Mouse (Mus musculus) thymus, adult 2 months (tissue): ENCODE measurements around the gene Tjp1. TPM values are rescaled to one million over a fixed set of nuclear protein-coding genes. Genes with fewer than 3 reads are reported as not detected.

Source experiments
- DNase-seq: peaks from one replicate; pipeline ENCODE4 v3.0.0; 2021
- H3K27ac ChIP-seq: fragments of 200-500 bp; 2 replicates; pipeline ENCODE4 v1.5.1; 2012; ENCODE audit warnings: low read length, control low read depth; ENCODE audit not compliant: control insufficient read depth, insufficient read depth
- H3K27me3 ChIP-seq: fragments of 200-500 bp; 2 replicates; pipeline ENCODE4 v1.6.1; 2012; ENCODE audit warnings: mild to moderate bottlenecking, low read length, moderate library complexity, mixed read lengths; ENCODE audit not compliant: control insufficient read depth, insufficient read depth
- H3K36me3 ChIP-seq: fragments of 200-500 bp; 2 replicates; pipeline ENCODE4 v1.6.1; 2012; ENCODE audit warnings: mild to moderate bottlenecking, low read length, moderate library complexity; ENCODE audit not compliant: control insufficient read depth, insufficient read depth
- H3K4me1 ChIP-seq: fragments of 200-500 bp; replicated peaks from 2 replicates; pipeline ENCODE4 v1.6.1; 2012; ENCODE audit warnings: low read length; ENCODE audit not compliant: control insufficient read depth, insufficient read depth
- H3K4me3 ChIP-seq: fragments of 200-500 bp; 2 replicates; pipeline ENCODE4 v1.5.1; 2012; ENCODE audit warnings: mild to moderate bottlenecking, low read length, control low read depth, moderate library complexity; ENCODE audit not compliant: control insufficient read depth, insufficient read depth
- CTCF ChIP-seq: fragments of 200-500 bp; IDR thresholded peaks from 2 replicates; pipeline ENCODE4 v1.5.1; 2012; ENCODE audit warnings: mild to moderate bottlenecking, control low read depth, low read length, moderate library complexity, borderline replicate concordance; ENCODE audit not compliant: control insufficient read depth, poor library complexity, insufficient read depth; ENCODE audit errors: extremely low read depth
- POLR2A ChIP-seq: fragments of 200-500 bp; IDR thresholded peaks from 2 replicates; pipeline ENCODE4 v1.6.1; 2012; ENCODE audit warnings: mild to moderate bottlenecking, low read length, control low read depth, moderate library complexity; ENCODE audit not compliant: control insufficient read depth, poor library complexity, insufficient read depth; ENCODE audit errors: extremely low read depth
- WGBS: fragments of 180-500 bp; shearing (Covaris S2); methylation state at CpG from one replicate; pipeline ENCODE4 v1.1.7; 2018; 5-methylcytosine and 5-hydroxymethylcytosine counted together
- polyA plus RNA-seq: library from polyadenylated mRNA; depleted of rRNA; stranded (reverse); fragments of >200 nt; gene quantifications from 2 replicates; pipeline ENCODE4 v1.2.3, GENCODE M21; 2012; rRNA removed

Gene Tjp1
- 2.8 and 3.6 TPM in 2 replicates for polyA plus RNA-seq

GRCm38 (mm10) chr7:65527071-65528007, at the start of gene Tjp1:
TSS of gene Tjp1 (minus strand) at chr7:65527781.
- TF ChIP-seq POLR2A (no peak), CTCF (no peak)
- Histone ChIP-seq H3K4me1 (no peaks in the 10 kb centered on the region), H3K4me3 (no peak within 1 kb of the TSS), H3K27me3 (no peaks in the 10 kb centered on the region), H3K36me3 (no peaks in the 10 kb centered on the region), H3K27ac (no peak within 1 kb of the TSS)
- no peak for DNase-seq
- 6% methylated on average over 113 of the region's 115 CpGs for WGBS

DNA sequence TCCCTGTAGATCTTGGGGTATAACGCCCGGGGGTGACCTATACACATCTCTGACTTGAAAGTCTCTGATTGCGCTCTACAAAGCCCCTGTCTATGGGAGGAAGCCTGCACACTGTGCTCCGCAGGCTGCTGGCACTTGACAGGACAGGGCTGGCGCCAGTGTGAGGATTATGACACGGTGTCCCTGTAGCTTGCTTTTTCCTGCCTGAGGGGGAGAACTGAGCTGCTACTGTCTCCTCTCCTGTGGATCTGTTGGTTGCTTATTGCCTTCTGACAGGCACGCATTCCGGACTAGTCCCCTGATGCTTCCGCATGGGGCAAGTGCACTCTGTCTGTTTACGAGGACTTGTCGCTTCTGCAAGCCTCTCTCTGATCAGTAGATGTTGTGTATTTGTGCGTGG, 49.5 kb upstream of the Tjp1 start:
- DNase-seq, result no peak
- no peaks in the 10 kb centered on the region for H3K36me3 ChIP-seq
- TF ChIP-seq CTCF (no peak), POLR2A (no peak)
- no peaks in the 10 kb centered on the region for H3K4me1 ChIP-seq
- no peak overlapping the region for H3K4me3 ChIP-seq
- WGBS, result 82% methylated on average over 12 of the region's 12 CpGs
- H3K27me3 ChIP-seq, result no peaks in the 10 kb centered on the region
- H3K27ac ChIP-seq, result no peak overlapping the region

- TF ChIP-seq POLR2A (no peak), CTCF (no peak)
- 75% methylated on average over 5 of the region's 5 CpGs for WGBS
- no peak overlapping the region for H3K27ac ChIP-seq
- DNase-seq, result no peak
- no peaks in the 10 kb centered on the region; the same call in 1 of the 2 replicates for H3K4me1 ChIP-seq
- no peaks in the 10 kb centered on the region for H3K27me3 ChIP-seq
- no peaks in the 10 kb centered on the region for H3K36me3 ChIP-seq
- H3K4me3 ChIP-seq, result no peak overlapping the region
Measured at GRCm38 (mm10) chr7:65572731-65573130, 45.1 kb upstream of the Tjp1 start.

- Histone ChIP-seq H3K27ac (no peak overlapping the region), H3K4me1 (no peaks in the 10 kb centered on the region; the same call in 1 of the 2 replicates), H3K4me3 (no peak overlapping the region), H3K27me3 (no peaks in the 10 kb centered on the region), H3K36me3 (no peaks in the 10 kb centered on the region)
- TF ChIP-seq POLR2A, result no peak
- TF ChIP-seq CTCF, result no peak
- no peak for DNase-seq
- 89% methylated on average over 4 of the region's 4 CpGs for WGBS
Measured at GRCm38 (mm10) chr7:65570691-65571090, 43.1 kb upstream of the Tjp1 start.

GRCm38 (mm10) chr7:65555996-65556395, 28.4 kb upstream of the Tjp1 start:
- Histone ChIP-seq H3K36me3 (no peaks in the 10 kb centered on the region), H3K27me3 (no peaks in the 10 kb centered on the region), H3K4me3 (no peak overlapping the region), H3K4me1 (no peaks in the 10 kb centered on the region), H3K27ac (no peak overlapping the region)
- DNase-seq, result no peak
- TF ChIP-seq POLR2A, result no peak
- TF ChIP-seq CTCF, result no peak
- 71% methylated on average over 1 of the region's 1 CpGs for WGBS

- no peaks in the 10 kb centered on the region for H3K27me3 ChIP-seq
- 63% methylated on average over 5 of the region's 5 CpGs for WGBS
- no peaks in the 10 kb centered on the region for H3K4me1 ChIP-seq
- TF ChIP-seq CTCF, result no peak
- TF ChIP-seq POLR2A, result no peak
- no peaks in the 10 kb centered on the region for H3K36me3 ChIP-seq
- no peak overlapping the region for H3K4me3 ChIP-seq
- no peak overlapping the region for H3K27ac ChIP-seq
- DNase-seq, result no peak
Measured at GRCm38 (mm10) chr7:65545741-65546140, 18.2 kb upstream of the Tjp1 start.
